Mouse (Mus musculus): ENCODE results near the gene Abcb8.

Abcb8 gene

GRCm38 (mm10) chr5:24426556-24427284 is 33.3 kb downstream of the Abcb8 start:
- in situ Hi-C loops (cut with MboI) = no loop called here

GRCm38 (mm10) chr5:24427285-24427633 is 33.8 kb downstream of the Abcb8 start:
- in situ Hi-C loops (cut with MboI) = no loop called here

- in situ Hi-C loops (cut with MboI) = no loop called here
Measured at GRCm38 (mm10) chr5:24427981-24428402, 34.5 kb downstream of the Abcb8 start.

- in situ Hi-C loops (cut with MboI) = no loop called here
Measured at GRCm38 (mm10) chr5:24428596-24428995, 35.1 kb downstream of the Abcb8 start.

GRCm38 (mm10) chr5:24433993-24434392 is 40.5 kb downstream of the Abcb8 start:
- in situ Hi-C loops (cut with MboI) = no loop called here

- in situ Hi-C loops (cut with MboI) = no loop called here
Measured at GRCm38 (mm10) chr5:24441187-24441586, 47.7 kb downstream of the Abcb8 start.

- in situ Hi-C loops (cut with MboI) = no loop called here
Measured at GRCm38 (mm10) chr5:24442029-24442428, 48.6 kb downstream of the Abcb8 start.

- in situ Hi-C loops (cut with MboI) = no loop called here
Measured at GRCm38 (mm10) chr5:24443204-24443603, 49.7 kb downstream of the Abcb8 start.

GRCm38 (mm10) chr5:24443927-24444326 is 50.5 kb downstream of the Abcb8 start:
- in situ Hi-C loops (cut with MboI) = no loop called here

GRCm38 (mm10) chr5:24444746-24445427 is 51.4 kb downstream of the Abcb8 start, which contains the start of gene Fastk:
TSS of gene Fastk (minus strand) at chr5:24445287.
- in situ Hi-C loops (cut with MboI) = no loop called here

GRCm38 (mm10) chr5:24445428-24446080 is 52.1 kb downstream of the Abcb8 start:
- in situ Hi-C loops (cut with MboI) = no loop called here

GRCm38 (mm10) chr5:24446630-24447029 is 53.2 kb downstream of the Abcb8 start:
- in situ Hi-C loops (cut with MboI) = no loop called here

GRCm38 (mm10) chr5:24447624-24448298 is 54.3 kb downstream of the Abcb8 start, which contains the start of gene Tmub1:
TSS of gene Tmub1 (minus strand) at chr5:24447854.
- in situ Hi-C loops (cut with MboI) = no loop called here

GRCm38 (mm10) chr5:24451264-24452029 is 58.0 kb downstream of the Abcb8 start:
- in situ Hi-C loops (cut with MboI) = no loop called here

- in situ Hi-C loops (cut with MboI) = no loop called here
Measured at GRCm38 (mm10) chr5:24452030-24452690, 58.7 kb downstream of the Abcb8 start, which contains the start of gene Agap3. TSS of gene Agap3 (plus strand) at chr5:24452177.

GRCm38 (mm10) chr5:24452691-24453233 is 59.3 kb downstream of the Abcb8 start:
- in situ Hi-C loops (cut with MboI) = no loop called here

- in situ Hi-C loops (cut with MboI) = no loop called here
Measured at GRCm38 (mm10) chr5:24453283-24453984, 60.0 kb downstream of the Abcb8 start.

GRCm38 (mm10) chr5:24453985-24454303 is 60.5 kb downstream of the Abcb8 start:
- in situ Hi-C loops (cut with MboI) = no loop called here

- in situ Hi-C loops (cut with MboI) = no loop called here
Measured at GRCm38 (mm10) chr5:24455076-24455475, 61.6 kb downstream of the Abcb8 start.

- in situ Hi-C loops (cut with MboI) = no loop called here
Measured at GRCm38 (mm10) chr5:24455613-24456012, 62.1 kb downstream of the Abcb8 start.

Measured in mature B cell (primary cell).